Mouse (Mus musculus): ENCODE measurements around the gene Spp1.

- TF ChIP-seq CTCF (IDR thresholded peaks at IDR 0.05; ENCODE audit: low read depth, low read length) (no peak), POLR2A (IDR thresholded peaks at IDR 0.05; ENCODE audit: extremely low read depth, insufficient read depth, low read length) (no peak)
Observed at GRCm38 (mm10) chr5:104417721-104418120, 17.2 kb upstream of the Spp1 start.

Data from liver, adult 2 months (tissue).